Mouse (Mus musculus): Measurements from ENCODE around the gene Zdhhc22.

GRCm38 (mm10) chr12:86959661-86960060 lies 30.6 kb downstream of the Zdhhc22 start:
- no peak for TF ChIP-seq CTCF (conservative IDR thresholded peaks at IDR 0.05 in 1 of 2, IDR thresholded peaks at IDR 0.05 in 1 of 2; ENCODE audit: low read depth in 2 of 2, low read length in 2 of 2)
- TF ChIP-seq POLR2A (IDR thresholded peaks at IDR 0.05; ENCODE audit: low read depth, low read length), result no peak
- no peak for TF ChIP-seq HCFC1 (IDR thresholded peaks at IDR 0.05; ENCODE audit: low read depth, low read length)
- TF ChIP-seq ZC3H11A (IDR thresholded peaks at IDR 0.05; ENCODE audit: low read depth, low read length), result no peak
- TF ChIP-seq ZNF384 (IDR thresholded peaks at IDR 0.05; ENCODE audit: low read depth, low read length), result no peak
- no peak for TF ChIP-seq NRF1 (IDR thresholded peaks at IDR 0.05; ENCODE audit: low read depth, low read length)
- no peak for TF ChIP-seq BHLHE40 (IDR thresholded peaks at IDR 0.05; ENCODE audit: low read depth, low read length)
- TF ChIP-seq E2F4 (IDR thresholded peaks at IDR 0.05; ENCODE audit: insufficient replicate concordance, low read depth, low read length), result no peak
- TF ChIP-seq MAZ (IDR thresholded peaks at IDR 0.05; ENCODE audit: low read depth, low read length), result no peak
- no peak for TF ChIP-seq UBTF (IDR thresholded peaks at IDR 0.05; ENCODE audit: low read depth, low read length)
- TF ChIP-seq ELF1 (IDR thresholded peaks at IDR 0.05; ENCODE audit: low read depth, low read length), result no peak
- TF ChIP-seq EP300 (IDR thresholded peaks at IDR 0.05; ENCODE audit: low read length), result no peak
- no peak for TF ChIP-seq RAD21 (IDR thresholded peaks at IDR 0.05; ENCODE audit: low read depth, low read length)
- no peak for TF ChIP-seq USF1 (IDR thresholded peaks at IDR 0.05; ENCODE audit: low read depth, low read length)
